Mouse (Mus musculus) testis, postnatal 10 days (tissue): ENCODE measurements at regions not wholly inside any gene's neighbourhood (a gene's known extent, or its start where the extent isn't known, plus 50 kb on each side); places are given as distances from the start of the nearest gene placed in this dataset.

ENCODE experiments used
- DNase-seq: peaks from one replicate; pipeline ENCODE4 v3.0.0; 2021; ENCODE audit warnings: low spot score

- DNase-seq = no peak
Observed at GRCm38 (mm10) chr6:58752496-58752895, 78.8 kb upstream of the Herc3 start.

DNA sequence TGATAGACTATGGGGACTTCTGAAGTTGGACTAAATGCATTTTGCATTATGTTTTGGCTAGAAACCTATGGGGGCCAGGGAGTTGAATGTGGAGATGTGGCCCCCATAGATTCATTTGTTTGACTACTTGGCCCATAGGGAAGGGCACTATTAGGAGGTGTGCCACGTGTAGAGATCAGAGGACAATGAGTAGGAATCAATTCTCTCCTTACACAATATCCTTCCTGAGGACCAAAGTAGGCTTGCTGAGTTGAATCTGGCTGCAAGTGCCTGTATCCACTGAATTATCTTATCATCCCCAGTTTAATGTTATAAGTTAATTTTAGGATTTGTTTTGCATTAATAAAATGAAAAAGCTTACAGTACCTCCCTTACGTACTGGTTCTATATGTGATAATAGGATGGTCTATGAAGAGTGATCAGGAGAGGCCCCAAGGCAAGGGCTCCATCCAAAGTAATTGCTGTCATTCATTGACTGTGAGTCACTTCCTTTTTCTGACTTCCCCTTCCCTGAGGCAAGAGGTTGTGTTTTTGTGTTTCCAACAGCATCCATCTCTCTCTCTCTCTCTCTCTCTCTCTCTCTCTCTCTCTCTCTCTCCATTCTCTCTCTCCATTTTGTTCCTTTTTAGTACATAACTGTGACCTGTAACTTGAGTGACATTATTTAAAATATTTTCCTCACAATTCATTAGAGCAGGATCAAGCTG lies 74.8 kb upstream of the Herc3 start:
- no peak for DNase-seq

DNA sequence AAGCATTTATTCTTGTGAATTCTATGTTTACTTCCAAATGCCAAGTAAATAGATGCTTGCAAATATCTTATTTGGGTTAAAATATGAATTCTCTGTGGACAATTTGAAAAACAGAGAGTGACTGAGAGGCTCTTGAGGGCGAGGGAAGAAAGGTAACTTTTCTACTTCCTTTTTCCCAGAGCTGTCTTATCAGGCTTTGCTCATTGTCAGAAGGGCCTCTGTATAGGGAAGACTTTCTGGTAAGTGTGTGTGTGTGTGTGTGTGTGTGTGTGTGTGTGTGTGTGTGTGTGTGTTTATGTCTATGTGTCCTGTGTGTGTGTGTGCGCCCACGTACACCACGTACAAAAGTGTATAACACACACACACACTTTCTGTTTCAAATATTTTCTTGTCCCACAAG lies 73.9 kb upstream of the Herc3 start:
- no peak for DNase-seq

- peak; percentile 77 for DNase-seq
Observed at GRCm38 (mm10) chr6:58770654-58771218, 60.5 kb upstream of the Herc3 start.

DNA sequence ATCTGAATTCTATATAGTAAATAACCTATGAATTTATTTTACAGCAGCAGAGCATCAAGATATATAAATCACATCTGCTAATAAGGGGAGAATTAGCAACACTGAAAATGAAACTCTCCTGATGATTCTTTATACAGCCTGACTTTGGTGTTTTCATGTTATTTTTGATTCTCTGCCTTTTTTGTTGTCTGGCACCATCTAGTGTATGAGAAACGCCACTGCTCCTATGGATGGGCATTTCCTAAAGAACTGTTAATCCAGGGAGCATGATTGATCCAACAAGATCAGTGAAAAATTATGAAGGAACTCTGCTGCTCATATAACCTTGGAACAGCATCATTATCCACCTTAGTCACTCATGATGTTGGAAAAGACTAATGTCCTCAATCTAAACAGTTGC lies 59.3 kb upstream of the Herc3 start:
- no peak for DNase-seq
